Mouse (Mus musculus): ENCODE data around the gene Ncoa1. TPM values are rescaled to one million over a fixed set of nuclear protein-coding genes. Genes with fewer than 3 reads are reported as not detected.

Gene Ncoa1
- total and polyA plus RNA-seq, 2 experiments from 2014 or later: 7.8 to 15.6 TPM

- peaks cover 12% of the 10 kb centered on the region for H3K36me3 ChIP-seq (replicated peaks; ENCODE audit: control insufficient read depth, insufficient read depth, low read length)
- WGBS: 17% methylated on average over 3 of the region's 3 CpGs
- no peak overlapping the region for H3K27ac ChIP-seq (ENCODE audit: low read depth)
- no peak overlapping the region for H3K9ac ChIP-seq (replicated peaks; ENCODE audit: low read depth, low read length)
- DNase-seq (ENCODE audit: low spot score) (no peak), ATAC-seq (ENCODE audit: insufficient read depth, low read depth) (peak; percentile 51)
- no peaks in the 10 kb centered on the region for H3K9me3 ChIP-seq (replicated peaks; ENCODE audit: control insufficient read depth, low read length)
- no peaks in the 10 kb centered on the region for H3K27me3 ChIP-seq (ENCODE audit: control insufficient read depth, insufficient read depth, low read length)
- no peak overlapping the region for H3K4me2 ChIP-seq (ENCODE audit: low read depth, low read length)
- no peaks in the 10 kb centered on the region for H3K4me1 ChIP-seq (ENCODE audit: control insufficient read depth, insufficient read depth)
- H3K4me3 ChIP-seq (ENCODE audit: low read depth, low read length): no peak overlapping the region
- TF ChIP-seq EP300 (IDR thresholded peaks at IDR 0.05; ENCODE audit: low read depth) (no peak), CTCF (IDR thresholded peaks at IDR 0.05; ENCODE audit: low read depth) (no peak)
These were observed 191.8 kb downstream of the Ncoa1 start for GRCm38 (mm10) chr12:4285186-4285585.

GRCm38 (mm10) chr12:4279878-4280277 is 197.1 kb downstream of the Ncoa1 start:
- ATAC-seq (ENCODE audit: insufficient read depth, low read depth): no peak

GRCm38 (mm10) chr12:4278978-4279755 is 197.8 kb downstream of the Ncoa1 start:
- no peaks in the 10 kb centered on the region for H3K27me3 ChIP-seq (ENCODE audit: control insufficient read depth, insufficient read depth, low read length)
- peaks cover 15% of the 10 kb centered on the region for H3K36me3 ChIP-seq (replicated peaks; ENCODE audit: control insufficient read depth, insufficient read depth, low read length)
- H3K9ac ChIP-seq (replicated peaks; ENCODE audit: low read depth, low read length): no peak overlapping the region
- no peaks in the 10 kb centered on the region for H3K4me1 ChIP-seq (ENCODE audit: control insufficient read depth, insufficient read depth)
- DNase-seq (ENCODE audit: low spot score) (no peak), ATAC-seq (ENCODE audit: insufficient read depth, low read depth) (no peak)
- H3K4me2 ChIP-seq (ENCODE audit: low read depth, low read length): no peak overlapping the region
- H3K27ac ChIP-seq (ENCODE audit: low read depth): no peak overlapping the region
- TF ChIP-seq EP300 (IDR thresholded peaks at IDR 0.05; ENCODE audit: low read depth) (no peak), CTCF (IDR thresholded peaks at IDR 0.05; ENCODE audit: low read depth) (no peak)
- no peak overlapping the region for H3K4me3 ChIP-seq (ENCODE audit: low read depth, low read length)
- no peaks in the 10 kb centered on the region for H3K9me3 ChIP-seq (replicated peaks; ENCODE audit: control insufficient read depth, low read length)
- 94% methylated on average over 3 of the region's 3 CpGs for WGBS

More at GRCm38 (mm10) chr12:4279878-4280277, 197.1 kb downstream of the Ncoa1 start:
- no peak overlapping the region for H3K9ac ChIP-seq (replicated peaks; ENCODE audit: low read depth, low read length)
- H3K27me3 ChIP-seq (ENCODE audit: control insufficient read depth, insufficient read depth, low read length): no peaks in the 10 kb centered on the region
- no peaks in the 10 kb centered on the region for H3K4me1 ChIP-seq (ENCODE audit: control insufficient read depth, insufficient read depth)
- H3K4me3 ChIP-seq (ENCODE audit: low read depth, low read length): no peak overlapping the region
- no peak overlapping the region for H3K27ac ChIP-seq (ENCODE audit: low read depth)
- no peaks in the 10 kb centered on the region for H3K9me3 ChIP-seq (replicated peaks; ENCODE audit: control insufficient read depth, low read length)
- 78% methylated on average over 3 of the region's 3 CpGs for WGBS
- TF ChIP-seq CTCF (IDR thresholded peaks at IDR 0.05; ENCODE audit: low read depth) (no peak), EP300 (IDR thresholded peaks at IDR 0.05; ENCODE audit: low read depth) (no peak)
- H3K36me3 ChIP-seq (replicated peaks; ENCODE audit: control insufficient read depth, insufficient read depth, low read length): peaks cover 9% of the 10 kb centered on the region
- DNase-seq (ENCODE audit: low spot score): no peak
- H3K4me2 ChIP-seq (ENCODE audit: low read depth, low read length): no peak overlapping the region

GRCm38 (mm10) chr12:4271078-4271477 is 205.9 kb downstream of the Ncoa1 start:
- H3K27me3 ChIP-seq (ENCODE audit: control insufficient read depth, insufficient read depth, low read length): no peaks in the 10 kb centered on the region
- no peaks in the 10 kb centered on the region for H3K4me1 ChIP-seq (ENCODE audit: control insufficient read depth, insufficient read depth)
- no peak for ATAC-seq (ENCODE audit: insufficient read depth, low read depth)
- no peak overlapping the region for H3K4me3 ChIP-seq (ENCODE audit: low read depth, low read length)
- TF ChIP-seq CTCF (IDR thresholded peaks at IDR 0.05; ENCODE audit: low read depth) (no peak), EP300 (IDR thresholded peaks at IDR 0.05; ENCODE audit: low read depth) (no peak)
- peaks cover 10% of the 10 kb centered on the region; the same call in 1 of the 2 replicates for H3K9me3 ChIP-seq (replicated peaks; ENCODE audit: control insufficient read depth, low read length)
- H3K27ac ChIP-seq (ENCODE audit: low read depth): no peak overlapping the region
- peaks cover 81% of the 10 kb centered on the region for H3K36me3 ChIP-seq (replicated peaks; ENCODE audit: control insufficient read depth, insufficient read depth, low read length)
- DNase-seq (ENCODE audit: low spot score): no peak
- WGBS: 91% methylated on average over 6 of the region's 6 CpGs
- H3K4me2 ChIP-seq (ENCODE audit: low read depth, low read length): no peak overlapping the region
- no peak overlapping the region for H3K9ac ChIP-seq (replicated peaks; ENCODE audit: low read depth, low read length)

GRCm38 (mm10) chr12:4267765-4268164 is 209.2 kb downstream of the Ncoa1 start:
- no peak overlapping the region for H3K4me3 ChIP-seq (ENCODE audit: low read depth, low read length)
- H3K9me3 ChIP-seq (replicated peaks; ENCODE audit: control insufficient read depth, low read length): peaks cover 10% of the 10 kb centered on the region; the same call in 1 of the 2 replicates
- no peak overlapping the region for H3K4me2 ChIP-seq (ENCODE audit: low read depth, low read length)
- H3K27me3 ChIP-seq (ENCODE audit: control insufficient read depth, insufficient read depth, low read length): no peaks in the 10 kb centered on the region
- no peak for DNase-seq (ENCODE audit: low spot score)
- no peaks in the 10 kb centered on the region for H3K4me1 ChIP-seq (ENCODE audit: control insufficient read depth, insufficient read depth)
- H3K36me3 ChIP-seq (replicated peaks; ENCODE audit: control insufficient read depth, insufficient read depth, low read length): peaks cover 66% of the 10 kb centered on the region
- WGBS: 93% methylated on average over 4 of the region's 4 CpGs
- ATAC-seq (ENCODE audit: insufficient read depth, low read depth): no peak
- H3K27ac ChIP-seq (ENCODE audit: low read depth): no peak overlapping the region
- H3K9ac ChIP-seq (replicated peaks; ENCODE audit: low read depth, low read length): no peak overlapping the region
- TF ChIP-seq EP300 (IDR thresholded peaks at IDR 0.05; ENCODE audit: low read depth) (no peak), CTCF (IDR thresholded peaks at IDR 0.05; ENCODE audit: low read depth) (no peak)
